Mouse (Mus musculus) heart, postnatal 0 days (tissue): ENCODE results near the gene Creb1. TPM values are rescaled to one million over a fixed set of nuclear protein-coding genes. Genes with fewer than 3 reads are reported as not detected.

ENCODE experiments used
- ATAC-seq: fragments of 200-750 bp; cut with Nextera tagmentation; 2 replicates; pipeline ENCODE4 v1.8.0; 2017; ENCODE audit warnings: low read depth, moderate number of reproducible peaks, moderate library complexity; ENCODE audit not compliant: insufficient read depth
- DNase-seq: peaks from one replicate; pipeline ENCODE4 v3.0.0-alpha.2; 2016; ENCODE audit warnings: low spot score
- H3K27ac ChIP-seq: fragments of 300-500 bp; sonication (generic); 2 replicates; pipeline ENCODE4 v1.5.1; 2014; ENCODE audit warnings: low read depth, mild to moderate bottlenecking
- H3K27me3 ChIP-seq: fragments of 300-500 bp; sonication (generic); 2 replicates; pipeline ENCODE4 v1.6.1; 2014; ENCODE audit warnings: low read length, mixed read lengths; ENCODE audit not compliant: control insufficient read depth, insufficient read depth
- H3K36me3 ChIP-seq: fragments of 300-500 bp; sonication (generic); replicated peaks from 2 replicates; pipeline ENCODE4 v1.6.1; 2014; ENCODE audit warnings: low read length, mixed read lengths; ENCODE audit not compliant: control insufficient read depth, insufficient read depth
- H3K4me1 ChIP-seq: fragments of 300-500 bp; sonication (generic); 2 replicates; pipeline ENCODE4 v1.6.1; 2014; ENCODE audit warnings: antibody characterized with exemption; ENCODE audit not compliant: control insufficient read depth, insufficient read depth
- H3K4me2 ChIP-seq: fragments of 300-500 bp; sonication (generic); 2 replicates; pipeline ENCODE4 v1.6.1; 2014; ENCODE audit warnings: low read depth, mild to moderate bottlenecking, low read length, moderate library complexity
- H3K4me3 ChIP-seq: fragments of 300-500 bp; sonication (generic); 2 replicates; pipeline ENCODE4 v1.5.1; 2014; ENCODE audit warnings: low read depth, low read length
- H3K9ac ChIP-seq: fragments of 300-500 bp; sonication (generic); replicated peaks from 2 replicates; pipeline ENCODE4 v1.6.1; 2014; ENCODE audit warnings: low read depth, low read length, mixed read lengths
- H3K9me3 ChIP-seq: fragments of 300-500 bp; sonication (generic); replicated peaks from 2 replicates; pipeline ENCODE4 v1.6.1; 2016; ENCODE audit warnings: low read length; ENCODE audit not compliant: control insufficient read depth
- CTCF ChIP-seq: IDR thresholded peaks from 2 replicates; pipeline ENCODE4 v1.5.1; 2016; ENCODE audit warnings: antibody characterized with exemption, control low read depth, low read depth
- EP300 ChIP-seq: IDR thresholded peaks from 2 replicates; pipeline ENCODE4 v1.6.1; 2016; ENCODE audit warnings: antibody characterized with exemption, low read depth
- WGBS: fragments of 180-500 bp; shearing (Covaris S2); extraction: QIAGEN DNeasy Blood & Tissue Kit; methylation state at CpG from one replicate; pipeline ENCODE4 v1.1.7; 2014; 5-methylcytosine and 5-hydroxymethylcytosine counted together
- polyA plus RNA-seq: library from polyadenylated mRNA; unstranded; fragments of >200 nt; fragmentation: Nextera tagmentation; extraction: Ambion mirVana; gene quantifications from 2 replicates; pipeline ENCODE4 v1.2.1, GENCODE M21; 2015
- total RNA-seq: library from RNA; depleted of rRNA; stranded (reverse); fragments of >200 nt; gene quantifications from 2 replicates; pipeline ENCODE4 v1.2.3, GENCODE M21; 2014; ENCODE audit warnings: low replicate concordance

Creb1 gene
- total and polyA plus RNA-seq, 2 experiments from 2014 or later = 11.2 to 37.4 TPM

- DNase-seq = no peak
- peaks cover 20% of the 10 kb centered on the region; the same call in 1 of the 2 replicates for H3K36me3 ChIP-seq
- H3K9me3 ChIP-seq = no peaks in the 10 kb centered on the region
- H3K27ac ChIP-seq = peak overlapping the region; percentile 96
- H3K4me3 ChIP-seq = peak overlapping the region; percentile 62
- peaks cover 13% of the 10 kb centered on the region for H3K4me1 ChIP-seq
- no peak for TF ChIP-seq CTCF
- TF ChIP-seq EP300 = no peak
- no peaks in the 10 kb centered on the region for H3K27me3 ChIP-seq
- WGBS = 53% methylated on average over 6 of the region's 6 CpGs
- peak overlapping the region; percentile 85 for H3K4me2 ChIP-seq
- no peak for ATAC-seq
- peak overlapping the region; percentile 64 for H3K9ac ChIP-seq
These were observed 83.6 kb downstream of the Creb1 start for GRCm38 (mm10) chr1:64616076-64616475.

DNA sequence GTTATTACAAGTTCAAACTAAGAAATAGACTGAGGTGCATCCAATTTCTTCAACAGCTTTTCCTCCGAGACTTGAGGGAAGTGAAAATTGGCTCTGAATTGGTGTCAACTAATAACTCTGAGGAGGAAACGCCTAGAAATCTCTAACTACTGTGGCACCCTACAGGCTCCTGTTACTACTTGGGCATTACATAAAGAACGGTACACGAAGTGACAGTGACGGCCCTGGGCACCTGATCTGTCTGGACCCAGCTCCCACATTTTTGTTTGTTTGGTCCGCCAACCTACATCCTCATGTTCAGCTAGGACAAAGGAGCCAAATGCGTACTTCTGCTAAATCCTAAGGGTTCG, 84.1 kb downstream of the Creb1 start:
- no peak for DNase-seq

GRCm38 (mm10) chr1:64616881-64617714, 84.7 kb downstream of the Creb1 start, which contains the start of gene Mettl21a:
Gene Mettl21a (minus strand): TSS chr1:64617242.
- DNase-seq (peak; percentile 92), ATAC-seq (peak; percentile 93)
- TF ChIP-seq CTCF = no peak
- peak; percentile 36 for TF ChIP-seq EP300
- under 1% methylated on average over 69 of the region's 72 CpGs for whole genome bisulfite sequencing
- H3K4me2 ChIP-seq = peak within 1 kb of the TSS; percentile 85
- H3K27me3 ChIP-seq = no peaks in the 10 kb centered on the region
- peaks cover 19% of the 10 kb centered on the region; the same call in 1 of the 2 replicates for H3K36me3 ChIP-seq
- H3K4me3 ChIP-seq = peak within 1 kb of the TSS; percentile 62
- H3K9ac ChIP-seq = peak within 1 kb of the TSS; percentile 64
- peak within 1 kb of the TSS; percentile 96 for H3K27ac ChIP-seq
- peaks cover 13% of the 10 kb centered on the region for H3K4me1 ChIP-seq
- no peaks in the 10 kb centered on the region for H3K9me3 ChIP-seq

More for the DNA sequence above, 84.1 kb downstream of the Creb1 start:
- Histone ChIP-seq H3K4me2 (peak overlapping the region; percentile 85), H3K36me3 (peaks cover 20% of the 10 kb centered on the region; the same call in 1 of the 2 replicates), H3K9ac (peak overlapping the region; percentile 64), H3K27me3 (no peaks in the 10 kb centered on the region), H3K4me3 (peak overlapping the region; percentile 62), H3K27ac (peak overlapping the region; percentile 96), H3K9me3 (no peaks in the 10 kb centered on the region), H3K4me1 (peaks cover 13% of the 10 kb centered on the region)
- TF ChIP-seq CTCF = no peak
- TF ChIP-seq EP300 = no peak; the same call in 1 of the 2 replicates
- 5% methylated on average over 8 of the region's 8 CpGs for WGBS
- ATAC-seq = no peak; the same call in 1 of the 2 replicates

DNA sequence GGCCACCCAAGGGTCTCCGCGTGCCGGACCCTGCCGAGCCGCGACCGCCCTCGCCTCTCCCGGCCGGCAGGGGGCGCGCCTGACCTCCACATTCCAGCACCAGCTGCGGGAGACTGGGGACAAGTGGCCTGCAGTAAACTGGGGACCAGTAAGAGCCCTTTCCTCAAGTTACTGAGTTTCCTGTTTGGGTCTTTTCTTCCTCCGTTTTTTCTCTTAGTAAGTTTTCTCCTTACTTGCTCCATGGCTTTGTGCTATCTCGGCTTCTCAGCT, 85.2 kb downstream of the Creb1 start:
- TF ChIP-seq CTCF (peak; percentile 92), EP300 (no peak)
- 3% methylated on average over 13 of the region's 15 CpGs for WGBS
- peak; percentile 85 for DNase-seq

GRCm38 (mm10) chr1:64618226-64618625, 85.8 kb downstream of the Creb1 start:
- ATAC-seq (no peak), DNase-seq (no peak)
- Histone ChIP-seq H3K27ac (no peak overlapping the region), H3K27me3 (no peaks in the 10 kb centered on the region), H3K9me3 (no peaks in the 10 kb centered on the region), H3K36me3 (peaks cover 11% of the 10 kb centered on the region; the same call in 1 of the 2 replicates), H3K4me3 (peak overlapping the region; percentile 62; the same call in 1 of the 2 replicates), H3K4me2 (peak overlapping the region; percentile 85), H3K9ac (0 out of 2 replicates have a peak overlapping the region, but pooled peaks have one; percentile 64), H3K4me1 (peaks cover 13% of the 10 kb centered on the region)
- WGBS = 52% methylated on average over 3 of the region's 3 CpGs
- TF ChIP-seq CTCF = no peak
- no peak for TF ChIP-seq EP300

More for the DNA sequence above, 85.2 kb downstream of the Creb1 start:
- Histone ChIP-seq H3K36me3 (peaks cover 14% of the 10 kb centered on the region; the same call in 1 of the 2 replicates), H3K9me3 (no peaks in the 10 kb centered on the region), H3K4me3 (peak overlapping the region; percentile 62), H3K27ac (peak overlapping the region; percentile 96), H3K4me2 (peak overlapping the region; percentile 85), H3K27me3 (no peaks in the 10 kb centered on the region), H3K9ac (peak overlapping the region; percentile 64), H3K4me1 (peaks cover 13% of the 10 kb centered on the region)
- ATAC-seq = peak; percentile 87
